Mouse (Mus musculus) c-Kit-negative CD71-positive TER-119-positive erythroid progenitor cells, embryonic 14.5 days (primary cell): ENCODE data around the gene Smyd1.
"Not testable (repeated sequence)": the region's sequence is repeated elsewhere in the genome, so short reads cannot be mapped to it uniquely, and the experiment has no call there.

Experiments used
- DNase-seq: peaks from one replicate; pipeline ENCODE4 v3.0.0-alpha.2; 2013; ENCODE audit warnings: low read depth, low spot score

Gene Smyd1

DNA sequence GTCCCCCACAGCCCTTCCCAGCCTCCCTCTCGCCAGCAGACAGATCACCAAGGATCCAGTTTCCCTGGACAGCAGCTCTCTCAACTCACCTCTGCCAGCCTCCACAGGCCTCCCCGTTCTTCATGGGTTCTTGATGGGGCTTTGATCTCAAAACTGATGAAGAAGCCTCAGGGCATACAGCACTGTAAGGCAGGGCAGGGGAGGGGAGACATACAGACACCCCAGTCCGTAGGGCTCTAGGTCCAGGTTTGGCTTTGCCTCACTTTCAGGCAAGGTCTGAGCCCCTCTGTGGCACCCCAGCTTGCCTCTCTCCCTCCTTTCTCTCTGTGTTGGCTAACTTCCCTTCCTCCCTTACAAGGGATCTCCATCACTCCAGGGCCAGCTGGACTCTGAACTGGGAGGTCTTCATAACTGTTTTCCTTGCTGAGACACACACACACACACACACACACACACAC lies at the start of gene Smyd1:
Gene Smyd1, minus strand, starts transcription at position 408 of the 458 bp plus-strand sequence.
- no peak for DNase-seq

DNA sequence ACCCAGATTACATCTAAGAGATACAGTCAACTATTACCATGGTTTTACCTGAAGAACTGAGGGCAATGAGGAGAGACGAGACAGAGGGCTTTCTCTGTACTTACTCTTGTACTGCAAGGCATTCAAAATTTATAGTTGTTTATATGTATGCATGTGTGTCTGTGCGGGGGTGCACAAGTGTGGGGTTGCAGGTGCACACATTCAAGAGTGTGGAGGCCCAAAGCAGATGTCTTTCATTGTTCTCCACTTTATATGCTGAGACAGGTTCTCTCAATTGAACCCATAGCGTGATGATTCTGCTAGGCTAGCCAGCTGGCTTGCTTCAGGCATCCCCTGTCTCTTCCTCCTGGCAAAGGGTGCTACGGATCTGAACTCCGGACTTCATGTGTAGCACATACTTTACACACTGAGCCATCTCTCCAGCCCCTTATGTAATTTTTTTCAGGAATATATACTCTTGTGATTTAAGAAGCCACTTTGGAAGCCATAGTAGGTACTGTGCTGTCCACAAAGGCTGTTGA lies 49.1 kb upstream of the Smyd1 start:
- no peak for DNase-seq

DNA sequence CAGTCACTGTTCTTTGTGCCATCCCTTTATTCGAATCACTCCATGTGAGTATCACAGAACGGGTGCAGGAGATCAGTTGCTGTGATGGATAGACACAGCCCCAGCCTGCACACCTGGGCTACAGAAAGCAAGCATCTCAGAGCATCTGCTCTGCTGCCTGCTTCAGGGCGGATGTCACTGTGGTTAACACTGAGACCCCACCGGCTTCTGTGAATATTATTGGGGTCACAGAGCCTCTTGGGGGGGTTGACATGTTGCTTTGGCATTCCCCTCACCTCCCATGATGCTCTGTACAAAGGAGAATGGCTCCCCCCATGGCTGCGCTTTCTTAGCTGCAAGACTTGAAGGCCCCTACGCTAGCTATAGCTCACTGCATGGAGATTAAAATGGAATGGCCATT lies 47.4 kb upstream of the Smyd1 start:
- DNase-seq, result no peak

DNA sequence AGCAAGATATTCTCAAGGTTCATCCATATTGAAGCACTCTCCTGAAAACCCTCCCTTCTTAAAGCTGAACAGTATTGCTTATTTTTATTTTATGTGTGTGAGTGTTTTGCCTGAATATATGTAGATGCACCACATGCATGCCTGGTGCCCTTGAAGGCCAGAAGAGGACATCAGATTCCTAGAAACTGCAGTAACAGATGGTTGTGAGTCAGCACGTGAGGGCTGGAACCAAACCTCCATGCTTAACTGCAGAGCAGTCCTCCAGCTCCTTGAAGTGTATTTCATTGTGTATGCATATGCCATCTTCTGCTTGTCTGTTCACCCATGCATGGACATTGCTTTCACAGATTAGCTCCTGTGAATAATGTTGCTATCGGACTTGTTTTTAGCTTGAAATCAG lies 42.0 kb upstream of the Smyd1 start:
- DNase-seq, result no peak

GRCm38 (mm10) chr6:71361156-71361670 lies 39.2 kb upstream of the Smyd1 start:
- no peak for DNase-seq

DNA sequence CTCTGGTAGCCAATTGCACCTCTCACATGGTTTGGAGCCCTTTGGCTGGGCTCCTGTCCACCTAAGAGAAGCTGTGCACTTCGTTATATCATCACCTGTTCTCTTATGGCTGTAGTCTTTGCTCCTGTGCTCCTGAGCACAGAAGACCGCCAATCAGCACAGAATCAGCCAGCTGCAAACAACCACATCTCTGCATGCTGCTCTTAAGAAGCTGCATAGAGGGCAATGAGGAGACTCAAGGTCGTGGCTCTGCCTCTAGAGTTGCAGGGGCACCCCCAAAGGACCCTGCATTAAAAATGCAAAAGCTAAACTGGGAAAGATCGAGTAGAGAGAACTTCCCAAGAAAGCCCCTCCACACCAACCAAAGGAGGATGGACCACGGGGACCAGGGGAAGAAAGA lies 38.7 kb upstream of the Smyd1 start:
- DNase-seq, result no peak

GRCm38 (mm10) chr6:71360221-71360620 lies 38.2 kb upstream of the Smyd1 start:
- no peak for DNase-seq

DNA sequence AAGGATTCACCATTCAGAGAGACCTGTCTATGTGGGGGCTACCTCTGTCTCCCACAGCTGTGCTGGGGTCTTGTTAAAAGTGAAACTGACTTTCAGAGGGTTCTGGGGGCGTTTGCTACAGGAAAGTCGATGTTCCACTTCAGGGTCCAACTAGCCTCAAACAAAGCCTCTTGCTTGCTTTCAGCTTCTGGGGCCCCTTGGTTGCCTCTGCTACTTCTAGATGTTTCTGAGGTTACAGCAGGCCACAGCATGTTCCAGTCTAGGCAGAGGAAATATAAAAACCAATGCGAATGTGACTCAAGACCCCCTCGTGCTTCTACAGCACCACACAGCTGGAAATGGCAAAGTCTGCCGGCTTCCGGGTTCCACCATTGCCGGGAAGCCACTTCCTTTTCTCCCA lies 35.5 kb upstream of the Smyd1 start:
- no peak for DNase-seq

DNA sequence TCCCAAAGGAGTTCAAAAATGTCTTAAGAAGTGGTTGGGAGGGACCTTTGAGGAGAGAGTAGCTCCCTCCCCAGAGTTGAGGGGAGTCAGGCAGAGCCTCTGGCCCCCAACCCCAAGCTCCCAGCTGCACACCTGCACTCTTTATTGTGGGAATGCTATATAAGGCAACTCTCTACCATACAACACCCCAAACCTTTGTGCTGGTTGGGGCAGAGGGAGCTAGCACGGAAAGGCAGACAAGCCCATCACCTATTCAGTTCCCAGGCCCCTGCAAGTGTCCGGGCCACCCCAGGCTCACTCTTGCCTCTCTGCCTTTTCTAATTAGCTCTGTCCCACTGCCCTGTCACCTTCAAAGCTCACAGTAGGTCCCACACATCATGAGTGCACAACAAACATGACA lies 31.7 kb upstream of the Smyd1 start:
- DNase-seq, result no peak

GRCm38 (mm10) chr6:71352866-71353427 lies 30.9 kb upstream of the Smyd1 start:
- DNase-seq, result no peak

DNA sequence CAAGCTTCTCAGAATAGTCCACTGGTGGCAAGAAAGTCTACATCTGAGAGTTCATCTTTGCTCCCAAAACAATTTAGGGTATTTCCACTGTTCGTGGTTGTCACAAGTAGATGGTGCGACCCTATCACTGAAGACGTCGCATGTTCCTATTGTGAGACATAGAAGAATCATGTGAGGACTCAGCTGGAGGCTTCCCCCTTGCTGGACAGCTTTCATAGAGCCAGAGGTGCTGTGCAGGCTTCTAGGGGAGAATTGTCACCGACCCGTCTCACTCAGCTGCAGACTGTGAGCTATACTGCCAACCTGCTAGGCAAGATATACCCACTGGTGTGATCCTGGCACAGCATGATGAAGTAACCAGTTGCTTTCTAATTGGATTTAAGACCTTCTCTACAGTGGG lies 30.2 kb upstream of the Smyd1 start:
- DNase-seq, result no peak

GRCm38 (mm10) chr6:71351201-71351600 lies 29.2 kb upstream of the Smyd1 start:
- DNase-seq, result no peak

- DNase-seq, result no peak
These were observed 26.0 kb upstream of the Smyd1 start for GRCm38 (mm10) chr6:71348006-71348405.

- no peak for DNase-seq
These were observed 19.1 kb upstream of the Smyd1 start for GRCm38 (mm10) chr6:71341179-71341578.

DNA sequence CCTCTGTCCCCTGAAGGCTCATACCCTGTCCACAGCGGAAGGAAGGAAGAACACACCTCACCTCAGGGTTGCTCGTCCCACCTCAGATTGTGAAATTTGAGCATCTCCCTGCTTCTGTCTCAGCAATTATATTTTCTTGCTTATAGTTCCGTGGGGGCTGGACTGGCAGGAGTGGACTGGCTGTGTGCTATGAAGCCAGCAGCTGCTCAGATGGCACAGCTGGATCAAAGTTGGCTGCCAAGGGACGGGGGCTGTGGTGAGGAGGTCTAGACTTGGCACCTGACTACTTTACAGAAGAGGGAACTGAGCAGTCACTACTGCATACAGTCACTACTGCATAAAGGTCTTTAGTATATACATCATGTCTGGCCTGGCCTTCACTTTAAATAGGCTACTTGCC lies 17.3 kb upstream of the Smyd1 start:
- no peak for DNase-seq

DNA sequence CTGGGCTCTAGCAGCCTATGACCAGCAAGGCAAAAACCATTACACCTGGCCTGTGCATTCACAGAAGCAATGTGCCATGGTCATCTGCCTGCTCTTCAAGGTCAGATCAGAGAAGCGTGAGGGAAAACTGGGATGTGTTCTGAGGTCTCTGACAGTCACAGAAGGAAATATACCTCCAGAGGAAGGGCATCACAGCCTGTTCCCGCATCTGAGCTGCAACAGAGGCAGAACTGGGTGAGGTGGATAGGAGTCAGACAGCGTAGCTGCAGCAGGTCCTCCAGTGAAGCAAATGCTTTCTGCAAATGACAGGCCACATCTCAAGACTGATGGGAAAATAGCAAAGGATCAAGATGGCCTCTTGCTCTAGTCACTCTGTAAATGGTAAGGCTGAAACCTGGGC lies 16.9 kb upstream of the Smyd1 start:
- no peak for DNase-seq

DNA sequence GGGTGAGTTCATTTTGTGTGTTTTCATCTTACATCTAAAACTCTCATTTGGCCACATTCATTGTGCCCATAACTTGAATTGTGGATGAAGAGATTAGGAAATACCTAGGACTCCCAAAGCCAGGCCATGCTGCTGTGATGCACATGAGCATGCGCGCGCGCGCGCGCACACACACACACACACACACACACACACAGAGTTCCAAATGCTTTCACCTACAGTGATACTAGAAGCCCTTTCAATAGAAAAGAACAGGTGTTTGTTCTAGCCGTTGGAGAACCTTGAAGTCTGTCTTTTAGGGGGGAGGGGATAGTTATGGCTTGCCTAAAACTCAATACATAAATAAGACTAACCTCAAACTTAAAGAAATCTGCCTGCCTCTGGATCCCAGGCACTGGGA lies 15.6 kb upstream of the Smyd1 start:
- no peak for DNase-seq

- no peak for DNase-seq
These were observed 11.7 kb upstream of the Smyd1 start for GRCm38 (mm10) chr6:71333578-71334273.

DNA sequence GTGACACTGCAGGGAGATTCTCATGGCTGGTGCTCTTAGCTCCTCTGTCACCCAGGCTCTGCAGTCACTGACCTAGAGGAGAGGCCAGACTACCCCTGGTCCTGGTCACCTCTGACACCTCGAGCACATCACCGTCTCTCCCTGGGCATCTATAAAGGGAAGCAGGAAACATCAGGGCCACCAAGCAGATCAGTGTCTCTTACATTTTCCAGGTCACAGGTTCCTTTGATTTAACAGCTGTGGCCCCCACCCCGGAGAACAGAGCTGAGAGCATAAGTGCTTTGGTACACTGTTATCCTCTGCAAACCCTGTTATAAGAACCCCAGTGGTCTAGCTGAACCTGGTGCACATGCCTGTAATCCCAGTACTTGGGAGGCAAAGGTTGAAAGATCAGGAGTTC lies 11.0 kb upstream of the Smyd1 start:
- DNase-seq, result no peak

DNA sequence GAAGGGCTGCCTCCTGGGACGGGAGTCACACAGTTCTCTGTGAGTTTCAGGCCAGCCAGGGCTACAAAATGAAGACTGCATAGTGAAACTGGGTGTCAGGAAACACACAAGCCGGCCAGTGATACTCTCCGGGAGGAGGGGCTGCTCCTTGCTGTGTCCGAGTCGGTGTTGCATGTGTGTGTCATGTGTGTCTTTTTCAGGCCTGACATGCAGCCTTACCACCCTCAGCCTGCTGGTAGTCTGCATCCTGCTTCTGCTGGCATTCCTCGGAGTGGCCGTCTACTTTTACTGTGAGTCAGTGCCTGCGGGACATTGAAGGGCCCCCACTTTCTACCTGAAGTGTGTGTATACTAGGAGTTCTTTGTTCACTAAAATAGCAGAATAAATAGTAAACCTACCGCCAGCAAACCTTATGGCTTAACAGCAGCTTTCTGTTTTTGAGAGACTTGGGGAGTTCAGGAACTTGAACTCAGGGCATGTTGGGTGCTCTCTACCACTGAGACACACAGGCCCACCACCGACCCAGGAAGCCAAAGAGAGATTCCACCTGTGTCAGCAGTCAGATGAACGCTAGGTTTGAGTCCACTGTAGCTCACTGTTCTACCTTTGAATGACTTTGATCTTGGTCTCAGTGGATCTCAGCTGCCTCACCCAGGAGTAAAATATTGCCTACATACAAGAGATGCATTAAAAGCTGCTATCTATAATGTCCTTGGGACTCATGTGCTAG lies 10.4 kb upstream of the Smyd1 start:
- no peak for DNase-seq

DNA sequence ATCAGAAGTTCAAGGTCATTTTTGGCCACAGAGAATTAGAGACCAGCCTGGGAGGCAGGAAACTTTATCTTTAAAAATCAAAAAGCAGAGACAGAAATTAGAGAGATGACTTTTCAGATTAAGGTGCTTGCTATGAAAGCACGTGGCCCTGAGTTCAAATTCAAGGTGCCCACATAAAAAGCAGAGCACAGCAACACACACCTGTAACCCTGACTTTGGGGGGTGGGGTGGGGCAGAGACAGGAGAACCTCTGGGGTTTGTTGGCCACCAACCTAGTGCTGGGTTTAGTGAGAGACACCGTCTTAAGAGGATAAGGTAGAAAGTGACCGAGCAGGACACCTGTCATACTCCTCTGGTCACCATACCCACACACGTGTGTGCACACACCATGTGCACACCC lies 9.5 kb upstream of the Smyd1 start:
- not testable (repeated sequence) for DNase-seq

- no peak for DNase-seq
These were observed 8.5 kb upstream of the Smyd1 start for GRCm38 (mm10) chr6:71330486-71330885.

- no peak for DNase-seq
These were observed 7.8 kb upstream of the Smyd1 start for GRCm38 (mm10) chr6:71329881-71330280.
